Mouse (Mus musculus) large intestine, adult 2 months (tissue): Measurements from ENCODE around the gene Bbs9. TPM values are rescaled to one million over a fixed set of nuclear protein-coding genes. Genes with fewer than 3 reads are reported as not detected.

Source experiments
- DNase-seq: peaks from one replicate; pipeline ENCODE4 v3.0.0-alpha.2; 2012; ENCODE audit warnings: low read depth, low spot score
- WGBS: fragments of 180-500 bp; shearing (Covaris S2); methylation state at CpG from one replicate; pipeline ENCODE4 v1.1.7; 2018; 5-methylcytosine and 5-hydroxymethylcytosine counted together
- polyA plus RNA-seq: library from polyadenylated mRNA; depleted of rRNA; stranded (reverse); fragments of >200 nt; gene quantifications from 2 replicates; pipeline ENCODE4 v1.2.3, GENCODE M21; 2012

Bbs9 gene
- polyA plus RNA-seq, 1 experiment: 4.2 TPM

- no peak for DNase-seq
- 70% methylated on average over 3 of the region's 3 CpGs for WGBS
These were observed 292.3 kb downstream of the Bbs9 start for GRCm38 (mm10) chr9:22767860-22768259.

GRCm38 (mm10) chr9:22771785-22772184, 296.3 kb downstream of the Bbs9 start:
- 90% methylated on average over 3 of the region's 3 CpGs for WGBS
- no peak for DNase-seq

GRCm38 (mm10) chr9:22776246-22776961, 300.9 kb downstream of the Bbs9 start:
- 76% methylated on average over 5 of the region's 5 CpGs for WGBS
- DNase-seq: no peak

- no peak for DNase-seq
- WGBS: 86% methylated on average over 7 of the region's 7 CpGs
These were observed 301.9 kb downstream of the Bbs9 start for GRCm38 (mm10) chr9:22777425-22777824.

- 84% methylated on average over 6 of the region's 6 CpGs for WGBS
- DNase-seq: no peak
These were observed 304.1 kb downstream of the Bbs9 start for GRCm38 (mm10) chr9:22779631-22780030.

GRCm38 (mm10) chr9:22786006-22786405, 310.5 kb downstream of the Bbs9 start:
- WGBS: 76% methylated on average over 4 of the region's 4 CpGs
- DNase-seq: no peak

- 93% methylated on average over 4 of the region's 4 CpGs for WGBS
- DNase-seq: no peak
These were observed 312.9 kb downstream of the Bbs9 start for GRCm38 (mm10) chr9:22788423-22788822.

- WGBS: 76% methylated on average over 4 of the region's 4 CpGs
- DNase-seq: no peak
These were observed 313.3 kb downstream of the Bbs9 start for GRCm38 (mm10) chr9:22788850-22789249.

- 72% methylated on average over 9 of the region's 9 CpGs for WGBS
- DNase-seq: no peak
These were observed 314.1 kb downstream of the Bbs9 start for GRCm38 (mm10) chr9:22789380-22790168.

- no peak for DNase-seq
- WGBS: 87% methylated on average over 5 of the region's 5 CpGs
These were observed 315.7 kb downstream of the Bbs9 start for GRCm38 (mm10) chr9:22791208-22791607.

- DNase-seq: no peak
- WGBS: 78% methylated on average over 9 of the region's 9 CpGs
These were observed 316.2 kb downstream of the Bbs9 start for GRCm38 (mm10) chr9:22791750-22792149.

GRCm38 (mm10) chr9:22793698-22794097, 318.2 kb downstream of the Bbs9 start:
- no peak for DNase-seq
- WGBS: 68% methylated on average over 7 of the region's 7 CpGs

- DNase-seq: no peak
- WGBS: 75% methylated on average over 7 of the region's 7 CpGs
These were observed 325.2 kb downstream of the Bbs9 start for GRCm38 (mm10) chr9:22800675-22801074.

- DNase-seq: no peak
- 95% methylated on average over 1 of the region's 1 CpGs for WGBS
These were observed 330.5 kb downstream of the Bbs9 start for GRCm38 (mm10) chr9:22805981-22806380.

GRCm38 (mm10) chr9:22806494-22806893, 331.0 kb downstream of the Bbs9 start:
- WGBS: 38% methylated on average over 5 of the region's 5 CpGs
- no peak for DNase-seq

- DNase-seq: no peak
- 86% methylated on average over 5 of the region's 5 CpGs for WGBS
These were observed 332.2 kb downstream of the Bbs9 start for GRCm38 (mm10) chr9:22807693-22808092.

GRCm38 (mm10) chr9:22809621-22810126, 334.2 kb downstream of the Bbs9 start:
- DNase-seq: no peak
- 89% methylated on average over 4 of the region's 4 CpGs for WGBS

GRCm38 (mm10) chr9:22810454-22810853, 334.9 kb downstream of the Bbs9 start:
- DNase-seq: no peak
- WGBS: 91% methylated on average over 8 of the region's 8 CpGs

GRCm38 (mm10) chr9:22811931-22812330, 336.4 kb downstream of the Bbs9 start:
- no peak for DNase-seq
- WGBS: 85% methylated on average over 2 of the region's 2 CpGs

- DNase-seq: no peak
- 72% methylated on average over 9 of the region's 9 CpGs for WGBS
These were observed 339.0 kb downstream of the Bbs9 start for GRCm38 (mm10) chr9:22814407-22815092.
